Mouse (Mus musculus) stomach, embryonic 14.5 days (tissue): ENCODE data around the gene Tmprss9. TPM values are rescaled to one million over a fixed set of nuclear protein-coding genes. Genes with fewer than 3 reads are reported as not detected.

Source experiments
- ATAC-seq: fragments of 200-750 bp; cut with Nextera tagmentation; 2 replicates; pipeline ENCODE4 v1.8.0; 2017; ENCODE audit warnings: low read depth, moderate TSS enrichment; ENCODE audit not compliant: insufficient number of reproducible peaks, insufficient read depth, low FRiP score
- H3K27ac ChIP-seq: fragments of 300-500 bp; sonication (generic); 2 replicates; pipeline ENCODE4 v1.5.1; 2014; ENCODE audit warnings: mild to moderate bottlenecking, low read length, moderate library complexity, mixed read lengths
- H3K27me3 ChIP-seq: fragments of 300-500 bp; sonication (generic); 2 replicates; pipeline ENCODE4 v1.6.1; 2014; ENCODE audit warnings: low read length, control low read depth, mixed read lengths; ENCODE audit not compliant: control insufficient read depth, insufficient read depth
- H3K36me3 ChIP-seq: fragments of 300-500 bp; sonication (generic); 2 replicates; pipeline ENCODE4 v1.6.1; 2014; ENCODE audit warnings: mild to moderate bottlenecking, control low read depth, low read length, moderate library complexity, mixed read lengths; ENCODE audit not compliant: control insufficient read depth, insufficient read depth
- H3K4me1 ChIP-seq: fragments of 300-500 bp; sonication (generic); 2 replicates; pipeline ENCODE4 v1.6.1; 2014; ENCODE audit warnings: low read length, control low read depth, mixed read lengths; ENCODE audit not compliant: control insufficient read depth, insufficient read depth
- H3K4me2 ChIP-seq: fragments of 300-500 bp; sonication (generic); replicated peaks from 2 replicates; pipeline ENCODE4 v1.6.1; 2014; ENCODE audit warnings: low read depth, low read length, control low read depth
- H3K4me3 ChIP-seq: fragments of 300-500 bp; sonication (generic); 2 replicates; pipeline ENCODE4 v1.5.1; 2014; ENCODE audit warnings: low read depth, low read length, control low read depth
- H3K9ac ChIP-seq: fragments of 300-500 bp; sonication (generic); replicated peaks from 2 replicates; pipeline ENCODE4 v1.6.1; 2014; ENCODE audit warnings: low read depth, mild to moderate bottlenecking, control low read depth, low read length, moderate library complexity, mixed read lengths
- H3K9me3 ChIP-seq: fragments of 300-500 bp; sonication (generic); 2 replicates; pipeline ENCODE4 v1.6.1; 2016; ENCODE audit warnings: low read depth, low read length, control low read depth; ENCODE audit not compliant: control insufficient read depth
- WGBS: fragments of 180-500 bp; shearing (Covaris S2); extraction: QIAGEN DNeasy Blood & Tissue Kit; methylation state at CpG from one replicate; pipeline ENCODE4 v1.1.7; 2014; 5-methylcytosine and 5-hydroxymethylcytosine counted together
- polyA plus RNA-seq: library from polyadenylated mRNA; unstranded; fragments of >200 nt; fragmentation: Nextera tagmentation; extraction: Ambion mirVana; gene quantifications from 2 replicates; pipeline ENCODE4 v1.2.1, GENCODE M21; 2014

The Tmprss9 gene
- polyA plus RNA-seq, 1 experiment from 2014 or later = 0.07 TPM

DNA sequence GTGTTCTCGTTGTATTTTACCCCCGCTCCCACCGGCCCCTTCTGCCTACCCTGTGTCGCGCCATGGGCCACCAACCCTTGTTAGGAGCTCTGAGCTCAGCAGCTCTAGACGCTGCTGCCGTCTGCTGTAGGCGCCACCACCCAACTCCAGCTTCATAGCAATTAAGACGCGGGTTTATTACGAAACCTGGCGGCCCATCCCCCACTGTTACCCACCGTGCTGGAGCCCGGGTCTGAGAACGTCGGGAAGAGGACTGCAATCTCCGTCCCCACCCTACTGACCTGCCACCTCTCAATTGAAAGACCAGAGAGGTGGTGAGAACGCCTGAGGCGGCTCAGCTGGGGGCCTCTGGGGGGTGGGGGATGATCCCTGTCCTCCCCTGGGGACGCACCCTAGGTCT, 60.6 kb downstream of the Tmprss9 start:
- H3K9me3 ChIP-seq = no peaks in the 10 kb centered on the region
- no peak for ATAC-seq
- H3K4me3 ChIP-seq = peak overlapping the region; percentile 29
- peaks cover 8% of the 10 kb centered on the region; the same call in 1 of the 2 replicates for H3K27me3 ChIP-seq
- H3K36me3 ChIP-seq = no peaks in the 10 kb centered on the region
- no peak overlapping the region for H3K27ac ChIP-seq
- peak overlapping the region; percentile 94 for H3K4me2 ChIP-seq
- H3K4me1 ChIP-seq = peaks cover 60% of the 10 kb centered on the region
- 2% methylated on average over 20 of the region's 20 CpGs for WGBS
- H3K9ac ChIP-seq = no peak overlapping the region; the same call in 1 of the 2 replicates

DNA sequence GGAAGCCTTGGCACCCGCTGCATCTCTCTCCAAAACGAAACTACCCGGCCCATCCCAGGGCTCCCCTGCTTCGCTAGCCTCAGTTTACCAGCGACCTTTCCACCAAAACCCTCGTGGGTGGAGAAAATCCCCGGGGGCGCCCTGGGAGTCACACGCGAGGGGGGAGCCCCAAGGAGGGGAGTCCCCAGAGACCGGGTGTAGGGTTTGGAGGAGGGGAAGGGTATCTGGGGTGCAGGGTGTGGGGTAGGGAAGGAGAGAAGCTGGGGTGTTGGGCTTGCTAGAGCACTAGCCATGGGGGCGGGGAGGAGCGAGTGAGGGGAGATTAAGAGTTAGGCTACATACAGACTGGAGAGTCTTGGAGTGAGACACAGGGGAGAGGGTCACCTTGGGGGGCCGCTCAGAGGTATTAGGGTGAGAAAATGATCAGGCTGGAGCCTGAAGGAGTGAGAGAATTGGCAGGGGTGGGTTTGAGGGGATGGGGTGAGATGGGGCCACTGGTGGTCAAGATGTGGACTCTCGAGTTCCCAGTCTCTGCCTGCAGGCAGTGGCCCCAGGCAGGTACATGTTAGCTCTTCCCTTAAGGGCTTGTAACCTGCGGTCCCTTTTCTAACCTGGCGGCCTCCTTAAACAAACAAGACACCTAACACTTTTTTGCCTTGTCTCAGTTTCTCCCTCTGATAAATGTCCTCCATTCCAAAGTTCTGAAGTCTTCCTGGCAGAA, 61.2 kb downstream of the Tmprss9 start:
- no peaks in the 10 kb centered on the region for H3K36me3 ChIP-seq
- ATAC-seq = no peak
- H3K27me3 ChIP-seq = peaks cover 8% of the 10 kb centered on the region; the same call in 1 of the 2 replicates
- H3K9ac ChIP-seq = no peak overlapping the region; the same call in 1 of the 2 replicates
- H3K27ac ChIP-seq = 0 out of 2 replicates have a peak overlapping the region, but pooled peaks have one; percentile 16
- WGBS = 1% methylated on average over 17 of the region's 17 CpGs
- H3K4me2 ChIP-seq = peak overlapping the region; percentile 94
- H3K4me1 ChIP-seq = peaks cover 66% of the 10 kb centered on the region
- peak overlapping the region; percentile 29 for H3K4me3 ChIP-seq
- no peaks in the 10 kb centered on the region for H3K9me3 ChIP-seq

DNA sequence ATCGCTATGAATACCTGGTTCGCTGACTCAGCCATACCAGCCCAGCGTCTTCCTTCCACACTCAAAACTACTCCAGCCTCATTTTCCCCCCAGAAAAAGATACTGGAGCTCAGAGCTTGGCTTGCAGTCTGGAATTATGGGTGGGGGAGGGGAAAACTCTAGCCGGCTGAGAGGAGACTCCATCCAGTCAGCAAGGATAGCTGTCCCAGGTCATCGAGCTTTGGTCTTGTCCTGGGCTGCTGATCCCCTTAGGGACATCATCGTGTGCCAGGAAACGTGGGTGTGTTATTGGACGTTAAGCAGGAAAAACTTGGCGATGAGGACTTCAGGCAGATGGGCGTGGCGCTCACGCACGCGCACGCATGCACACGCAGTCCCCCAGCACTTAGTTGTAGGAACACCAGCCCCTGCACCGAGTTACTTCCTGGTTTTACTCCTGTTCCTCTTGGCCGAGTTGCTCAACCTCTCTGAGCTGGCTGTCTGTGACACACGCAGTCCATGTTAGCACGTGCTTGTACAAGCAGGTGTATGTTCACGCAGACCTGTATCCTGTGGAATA, 61.9 kb downstream of the Tmprss9 start:
- ATAC-seq = no peak
- Histone ChIP-seq H3K4me1 (peaks cover 69% of the 10 kb centered on the region), H3K27ac (0 out of 2 replicates have a peak overlapping the region, but pooled peaks have one; percentile 16), H3K4me2 (peak overlapping the region; percentile 94), H3K27me3 (peaks cover 8% of the 10 kb centered on the region; the same call in 1 of the 2 replicates), H3K9me3 (no peaks in the 10 kb centered on the region), H3K9ac (no peak overlapping the region), H3K4me3 (no peak overlapping the region), H3K36me3 (no peaks in the 10 kb centered on the region)
- WGBS = 2% methylated on average over 21 of the region's 21 CpGs

DNA sequence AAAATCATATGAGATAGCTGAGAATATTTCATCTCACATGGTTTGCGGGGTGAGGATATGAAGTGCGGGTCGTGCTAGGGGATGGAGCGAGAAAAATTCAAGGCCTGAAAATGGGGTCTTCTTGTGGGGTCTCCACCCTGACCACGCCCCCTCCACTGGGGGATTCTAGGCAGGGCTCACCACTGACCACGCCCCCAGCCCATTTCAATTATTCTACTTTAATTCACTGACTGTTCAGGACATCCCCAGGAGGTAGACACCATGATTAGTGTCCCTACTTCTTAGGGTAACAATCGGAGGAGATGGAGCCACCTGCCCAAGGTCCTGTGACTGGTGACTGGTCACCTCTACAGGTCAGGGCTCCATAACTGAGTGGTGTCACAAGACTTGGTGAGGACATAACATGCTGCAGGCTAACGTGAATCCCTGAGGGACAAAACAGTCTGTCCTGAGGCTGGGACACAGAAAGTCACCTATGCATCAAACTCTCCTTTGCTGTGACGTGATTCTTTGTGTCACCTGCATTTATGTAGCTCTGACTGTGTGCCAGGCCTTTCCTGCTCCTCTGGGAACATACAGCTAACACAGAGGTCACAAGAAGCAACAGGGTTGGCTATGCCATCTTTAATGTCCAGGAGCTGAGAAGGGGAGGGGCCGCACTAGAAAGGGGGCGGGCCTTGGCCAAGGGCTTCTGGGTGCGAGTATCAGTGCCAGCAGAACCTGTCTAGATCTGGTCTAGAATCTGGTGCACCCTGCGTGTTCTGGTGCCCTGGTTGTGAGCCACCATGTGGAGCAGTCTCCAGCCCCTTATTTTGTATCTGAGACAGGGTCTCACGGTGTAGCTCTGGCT, 62.7 kb downstream of the Tmprss9 start:
- H3K36me3 ChIP-seq = no peaks in the 10 kb centered on the region
- H3K4me3 ChIP-seq = no peak overlapping the region
- no peak overlapping the region for H3K4me2 ChIP-seq
- H3K4me1 ChIP-seq = peaks cover 71% of the 10 kb centered on the region
- H3K9ac ChIP-seq = no peak overlapping the region
- H3K27me3 ChIP-seq = peaks cover 8% of the 10 kb centered on the region; the same call in 1 of the 2 replicates
- ATAC-seq = no peak
- no peak overlapping the region for H3K27ac ChIP-seq
- 52% methylated on average over 14 of the region's 14 CpGs for WGBS
- no peaks in the 10 kb centered on the region for H3K9me3 ChIP-seq

DNA sequence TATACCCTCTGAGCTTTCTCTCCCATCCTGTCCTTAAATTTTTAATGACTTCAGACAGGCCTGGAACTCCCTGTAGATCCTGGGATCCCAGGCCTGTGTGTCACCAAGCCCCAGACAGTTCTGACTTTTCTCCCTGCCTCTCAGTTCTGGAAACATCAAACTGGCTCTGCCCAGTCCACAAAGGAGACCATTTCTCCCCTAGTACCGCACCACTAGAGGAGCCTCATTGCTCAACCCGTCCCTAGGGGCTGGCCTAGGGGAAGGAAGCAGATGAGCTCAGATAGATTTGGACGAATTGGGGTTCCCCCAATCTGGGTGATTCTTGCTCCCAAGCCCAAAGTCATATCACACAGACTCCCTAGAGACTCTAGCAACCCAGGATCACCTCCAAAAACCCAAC, 63.6 kb downstream of the Tmprss9 start:
- no peak overlapping the region; the same call in 1 of the 2 replicates for H3K4me2 ChIP-seq
- H3K9me3 ChIP-seq = no peaks in the 10 kb centered on the region
- H3K9ac ChIP-seq = no peak overlapping the region
- H3K4me3 ChIP-seq = no peak overlapping the region
- no peaks in the 10 kb centered on the region for H3K36me3 ChIP-seq
- 28% methylated on average over 3 of the region's 3 CpGs for WGBS
- peaks cover 78% of the 10 kb centered on the region for H3K4me1 ChIP-seq
- ATAC-seq = no peak
- H3K27ac ChIP-seq = no peak overlapping the region
- peaks cover 8% of the 10 kb centered on the region; the same call in 1 of the 2 replicates for H3K27me3 ChIP-seq

DNA sequence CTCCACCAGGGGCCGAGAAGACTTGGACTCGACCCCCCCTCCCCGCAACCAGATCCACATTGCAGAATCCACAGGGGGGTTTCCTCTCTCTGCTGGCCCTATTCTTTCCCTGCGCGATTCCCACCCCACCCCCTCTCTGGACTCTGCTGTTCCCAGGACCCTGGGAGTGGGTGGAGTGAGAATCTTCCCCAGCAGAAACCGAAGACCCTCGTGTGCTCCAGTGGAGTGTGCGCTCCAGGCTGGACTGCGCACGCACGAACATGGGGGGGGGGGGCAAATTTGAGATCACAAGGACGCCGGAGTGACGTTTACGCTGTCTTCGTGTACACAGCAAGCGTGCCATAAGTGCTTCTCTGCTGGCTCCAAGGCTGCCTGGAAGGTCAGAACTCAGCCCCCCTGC, 64.0 kb downstream of the Tmprss9 start:
- 5% methylated on average over 17 of the region's 17 CpGs for WGBS
- Histone ChIP-seq H3K36me3 (no peaks in the 10 kb centered on the region), H3K9me3 (no peaks in the 10 kb centered on the region), H3K27me3 (peaks cover 8% of the 10 kb centered on the region; the same call in 1 of the 2 replicates), H3K4me3 (peak overlapping the region; percentile 25; the same call in 1 of the 2 replicates), H3K4me2 (peak overlapping the region; percentile 73), H3K27ac (no peak overlapping the region), H3K4me1 (peaks cover 78% of the 10 kb centered on the region), H3K9ac (no peak overlapping the region)
- ATAC-seq = no peak

DNA sequence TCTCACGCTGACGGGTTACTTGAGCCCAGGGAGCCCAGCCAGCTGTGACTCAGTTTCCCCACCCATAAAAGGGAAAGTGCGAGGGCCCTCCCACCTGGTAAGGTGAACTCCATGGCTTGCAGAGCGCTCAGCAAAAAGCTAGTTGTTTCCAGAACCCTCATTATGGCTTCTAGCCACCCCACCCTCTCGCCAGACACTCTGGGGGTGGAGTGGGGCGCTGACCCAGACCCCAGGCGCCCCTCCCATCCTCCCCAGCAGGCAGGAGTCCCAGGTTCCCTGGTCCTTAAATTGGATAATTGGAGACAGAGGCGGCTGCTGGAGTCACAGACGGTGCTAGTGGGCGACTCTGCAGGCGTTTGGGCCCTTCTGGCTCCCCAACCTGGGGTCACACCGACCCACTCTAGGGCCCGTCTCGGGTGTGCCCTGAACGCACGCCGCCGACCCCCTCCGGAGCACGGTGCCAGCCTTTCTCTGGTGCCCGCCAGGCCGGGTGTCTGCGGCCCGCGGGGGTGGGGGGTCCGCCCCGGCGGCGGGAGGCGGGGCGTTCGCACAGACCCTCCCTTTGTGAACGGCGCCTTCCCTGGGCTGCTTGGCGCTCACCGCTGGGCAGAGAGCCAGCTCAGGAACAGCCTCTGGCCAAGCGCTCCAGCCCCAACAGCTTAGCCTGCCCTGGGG, 64.6 kb downstream of the Tmprss9 start:
- ATAC-seq = peak; percentile 50; the same call in 1 of the 2 replicates
- H3K4me3 ChIP-seq = peak overlapping the region; percentile 25
- H3K27me3 ChIP-seq = peaks cover 8% of the 10 kb centered on the region; the same call in 1 of the 2 replicates
- 2% methylated on average over 35 of the region's 37 CpGs for WGBS
- H3K4me2 ChIP-seq = peak overlapping the region; percentile 73
- H3K4me1 ChIP-seq = peaks cover 78% of the 10 kb centered on the region
- no peaks in the 10 kb centered on the region for H3K9me3 ChIP-seq
- no peak overlapping the region for H3K27ac ChIP-seq
- H3K9ac ChIP-seq = no peak overlapping the region; the same call in 1 of the 2 replicates
- no peaks in the 10 kb centered on the region for H3K36me3 ChIP-seq

DNA sequence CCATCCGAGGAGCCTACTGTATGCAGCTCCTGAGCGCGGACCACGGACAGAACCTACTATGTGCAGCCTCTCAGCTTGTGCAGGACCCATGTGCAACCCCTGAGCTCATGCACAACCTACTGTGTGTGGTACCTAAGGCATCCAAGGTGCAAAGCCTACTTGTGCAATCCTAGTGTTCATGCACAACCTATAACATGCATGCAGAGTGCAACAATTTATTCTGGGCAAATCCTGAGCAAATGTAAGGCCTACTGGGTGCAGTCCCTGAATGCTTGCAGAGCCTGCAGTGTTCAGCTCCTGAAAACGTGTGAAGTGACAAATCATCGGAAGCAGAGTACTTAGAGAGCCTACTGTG, 65.1 kb downstream of the Tmprss9 start:
- no peak overlapping the region for H3K9ac ChIP-seq
- peak overlapping the region; percentile 25 for H3K4me3 ChIP-seq
- 12% methylated on average over 6 of the region's 6 CpGs for WGBS
- H3K4me1 ChIP-seq = peaks cover 74% of the 10 kb centered on the region
- no peaks in the 10 kb centered on the region for H3K36me3 ChIP-seq
- ATAC-seq = no peak
- H3K4me2 ChIP-seq = peak overlapping the region; percentile 73
- peaks cover 5% of the 10 kb centered on the region; the same call in 1 of the 2 replicates for H3K27me3 ChIP-seq
- H3K27ac ChIP-seq = no peak overlapping the region
- no peaks in the 10 kb centered on the region for H3K9me3 ChIP-seq
